Mouse (Mus musculus) kidney, adult 9 months (tissue): ENCODE data around the gene Dock6.

Experiments used
- DNase-seq: peaks from one replicate; pipeline ENCODE4 v3.0.0; 2022

Dock6 gene

GRCm38 (mm10) chr9:21846755-21847341 is 5.6 kb downstream of the Dock6 start:
- DNase-seq, result peak; percentile 78

DNA sequence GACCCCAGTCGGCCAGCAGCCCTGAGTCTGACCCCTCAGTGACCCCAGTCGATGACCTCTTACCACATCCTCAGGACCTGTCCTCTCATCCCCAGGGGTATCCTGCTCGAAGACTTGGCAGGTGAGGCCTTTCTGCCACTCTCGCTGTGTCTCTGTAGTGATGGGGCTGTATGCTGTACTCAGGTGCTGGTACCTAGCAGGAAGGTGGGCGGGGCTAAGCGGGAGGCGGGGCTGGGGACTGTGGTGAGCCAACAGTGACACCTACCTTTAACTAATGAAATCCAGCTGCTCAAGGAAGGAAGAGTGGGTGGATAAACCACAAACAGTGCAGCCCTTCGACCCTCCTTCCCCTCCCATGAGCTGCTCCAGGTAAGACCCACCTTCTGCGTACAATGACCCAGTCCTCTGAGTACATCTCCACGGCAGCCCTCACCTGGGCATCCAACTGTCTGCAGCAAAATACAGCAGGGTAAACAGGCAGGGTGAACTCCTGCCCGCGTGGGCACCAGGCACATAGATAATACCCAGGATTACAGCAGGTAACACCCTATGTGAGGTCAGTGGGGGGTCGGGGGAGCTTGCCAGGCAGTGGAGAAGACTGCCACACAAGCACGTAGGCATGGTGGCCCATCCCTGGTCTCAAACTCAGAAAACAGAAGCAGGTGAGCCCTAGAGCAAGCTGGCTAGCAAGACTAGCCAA is 6.9 kb downstream of the Dock6 start:
- DNase-seq, result no peak

GRCm38 (mm10) chr9:21843086-21843485 is 9.3 kb downstream of the Dock6 start:
- DNase-seq, result no peak

DNA sequence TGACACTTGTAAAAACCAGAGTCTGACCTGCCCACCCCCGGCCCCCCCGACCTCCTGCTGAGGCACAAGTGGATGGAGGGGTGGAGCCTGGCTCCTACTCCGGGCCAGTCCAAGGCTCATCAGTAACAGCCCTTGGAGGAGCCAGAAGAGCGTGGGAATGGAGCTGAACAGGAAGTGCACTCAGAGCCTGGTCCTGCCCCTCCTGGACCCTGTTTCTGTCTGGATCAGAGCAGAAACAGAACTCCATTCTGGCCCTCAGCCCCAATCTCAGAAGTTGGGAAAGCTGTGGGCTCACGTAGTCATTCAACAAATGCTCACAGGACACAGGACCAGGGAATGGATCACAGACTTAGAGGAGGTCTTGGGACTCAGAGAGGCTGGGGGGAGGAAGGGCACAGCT is 10.0 kb downstream of the Dock6 start:
- DNase-seq, result peak; percentile 51

DNA sequence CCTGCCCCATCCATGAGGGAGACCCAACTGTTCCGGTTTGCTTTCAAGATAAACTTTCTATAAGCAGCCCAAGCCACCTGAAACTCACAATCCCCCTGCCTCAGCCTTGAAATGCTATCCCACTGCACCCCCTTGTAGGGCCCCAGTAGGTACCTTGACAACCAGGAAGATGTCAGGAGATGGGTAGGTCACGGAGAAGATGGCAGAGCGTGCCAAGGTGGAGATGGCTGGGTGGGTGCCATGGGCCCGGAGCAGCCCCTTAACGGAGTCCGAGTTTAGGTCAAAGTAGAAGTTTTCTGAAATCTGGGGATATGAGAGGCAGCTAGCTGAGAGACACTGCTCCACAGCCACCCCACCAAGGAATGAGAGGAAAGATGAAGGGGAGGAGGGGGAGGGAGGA is 11.1 kb downstream of the Dock6 start:
- DNase-seq, result no peak

- DNase-seq, result peak; percentile 70
Measured at GRCm38 (mm10) chr9:21840115-21840787, 12.2 kb downstream of the Dock6 start.

DNA sequence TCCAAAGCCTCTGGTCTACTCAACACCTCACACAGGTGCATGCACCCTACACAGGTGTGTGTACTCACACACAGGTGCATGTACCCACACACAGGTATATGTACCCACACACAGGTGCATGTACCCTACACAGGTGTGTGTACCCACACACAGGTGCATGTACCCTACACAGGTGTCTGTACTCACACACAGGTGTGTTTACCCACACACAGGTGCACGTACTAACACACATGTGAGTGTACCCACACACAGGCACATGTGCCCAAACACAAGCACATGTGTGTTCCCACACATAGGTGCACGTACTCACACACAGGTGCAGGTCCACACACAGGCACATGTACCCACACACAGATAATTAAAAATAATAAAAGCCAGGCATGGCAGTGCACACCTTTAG is 14.7 kb downstream of the Dock6 start:
- no peak for DNase-seq

DNA sequence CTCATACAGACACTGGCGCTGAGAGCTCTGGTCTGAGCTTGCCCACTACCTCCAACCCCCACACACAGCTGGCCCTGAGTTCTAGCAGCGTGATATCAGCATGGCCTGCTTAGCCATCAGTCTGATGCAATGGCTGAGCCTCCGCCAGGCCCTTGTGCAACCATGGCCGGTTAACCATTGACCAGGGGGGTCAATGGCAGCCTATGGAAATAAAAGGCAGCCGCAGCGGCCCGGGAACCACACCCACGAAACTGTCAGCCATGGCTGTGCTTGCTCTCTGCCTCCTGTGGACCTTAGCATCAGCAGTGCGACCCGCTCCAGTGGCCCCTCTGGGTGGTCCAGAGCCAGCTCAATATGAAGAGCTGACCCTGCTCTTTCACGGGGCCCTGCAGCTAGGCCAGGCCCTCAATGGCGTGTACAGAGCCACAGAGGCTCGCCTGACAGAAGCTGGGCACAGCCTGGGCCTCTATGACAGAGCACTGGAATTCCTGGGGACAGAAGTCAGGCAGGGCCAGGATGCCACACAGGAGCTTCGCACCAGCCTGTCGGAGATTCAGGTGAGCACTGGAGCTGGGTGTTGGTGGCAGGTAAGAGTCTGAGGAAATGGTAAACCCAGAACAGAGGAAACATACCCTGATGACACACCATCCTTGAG is 17.1 kb downstream of the Dock6 start, which contains the start of gene Angptl8:
Angptl8 (plus strand) TSS at position 253 of the 655 bp plus-strand sequence.
- peak; percentile 75 for DNase-seq

DNA sequence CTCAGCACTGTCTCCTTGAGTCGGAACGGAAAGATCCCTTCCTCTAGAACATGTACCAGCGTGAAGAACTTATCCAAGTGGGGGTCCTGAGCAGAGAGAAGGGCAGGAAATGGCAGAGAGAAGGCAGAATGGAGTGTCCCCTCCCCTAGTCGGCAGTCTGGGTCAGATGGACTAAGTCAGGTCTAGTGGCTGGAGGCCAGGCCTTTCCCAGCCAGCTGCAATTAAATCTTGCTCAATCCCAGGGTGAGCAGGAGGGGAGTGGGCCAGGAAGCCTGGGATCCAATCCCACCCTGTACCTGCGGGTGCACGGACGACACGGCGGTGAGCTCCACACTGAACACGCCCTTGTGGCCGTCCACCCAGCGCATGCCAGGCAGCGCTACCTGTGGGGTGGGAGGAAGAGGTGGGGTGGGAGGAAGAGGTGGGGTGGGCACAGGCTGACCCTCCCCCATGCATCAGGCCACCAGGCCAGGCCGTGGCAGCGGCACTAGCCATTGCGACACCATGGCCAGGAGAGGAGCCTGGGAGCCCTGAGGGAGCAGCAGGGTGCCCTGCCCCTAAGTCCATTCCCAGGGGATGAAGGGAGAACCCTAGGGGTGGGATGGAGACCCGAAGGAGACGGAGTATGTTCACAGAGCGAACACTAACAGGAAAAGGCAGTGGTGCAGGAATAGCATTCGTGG is 20.7 kb downstream of the Dock6 start:
- DNase-seq, result no peak

DNA sequence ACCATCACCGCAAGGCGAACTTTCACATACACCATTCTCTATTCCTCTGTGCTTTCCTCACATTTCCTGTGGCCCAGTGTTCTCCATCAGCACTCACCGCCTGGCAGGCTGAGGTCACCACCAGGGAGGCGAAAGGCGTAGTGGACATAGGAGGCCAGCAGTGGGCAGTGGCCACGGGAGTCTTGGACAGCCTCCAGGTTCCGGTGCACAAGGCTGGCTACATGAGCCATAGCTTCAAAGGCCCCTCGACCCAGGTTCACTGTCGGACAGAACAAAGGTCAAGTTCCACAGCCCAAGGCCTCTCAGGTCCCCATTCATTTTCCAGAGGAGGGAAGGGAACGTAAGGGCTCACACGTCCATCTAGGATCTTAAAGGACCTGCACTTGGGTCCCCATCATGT is 21.5 kb downstream of the Dock6 start:
- DNase-seq, result peak; percentile 70

- DNase-seq, result no peak
Measured at GRCm38 (mm10) chr9:21830461-21830850, 22.0 kb downstream of the Dock6 start.

GRCm38 (mm10) chr9:21829834-21830460 is 22.5 kb downstream of the Dock6 start:
- no peak for DNase-seq

GRCm38 (mm10) chr9:21824366-21824765 is 28.1 kb downstream of the Dock6 start:
- no peak for DNase-seq

GRCm38 (mm10) chr9:21823957-21824356 is 28.5 kb downstream of the Dock6 start:
- DNase-seq, result no peak

DNA sequence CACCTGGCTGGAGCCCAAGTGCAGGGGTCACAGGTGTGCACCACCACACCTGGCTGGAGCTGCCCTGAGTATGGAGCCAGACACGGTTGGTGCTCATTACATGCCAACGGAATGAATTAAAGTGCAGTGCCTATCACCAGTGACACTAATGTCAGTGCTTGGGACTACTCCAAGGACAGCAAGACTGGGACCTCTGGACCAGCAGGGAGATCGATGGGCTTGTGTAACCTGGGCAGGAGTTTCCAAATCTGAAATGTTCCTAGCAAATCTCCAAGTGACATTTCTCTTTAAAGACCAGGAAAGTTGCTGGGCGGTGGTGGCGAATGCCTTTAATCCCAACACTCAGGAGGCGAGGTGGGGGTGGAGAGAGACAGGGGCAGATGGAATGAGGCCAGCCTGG is 29.7 kb downstream of the Dock6 start:
- DNase-seq, result no peak

- no peak for DNase-seq
Measured at GRCm38 (mm10) chr9:21820183-21820582, 32.3 kb downstream of the Dock6 start.

DNA sequence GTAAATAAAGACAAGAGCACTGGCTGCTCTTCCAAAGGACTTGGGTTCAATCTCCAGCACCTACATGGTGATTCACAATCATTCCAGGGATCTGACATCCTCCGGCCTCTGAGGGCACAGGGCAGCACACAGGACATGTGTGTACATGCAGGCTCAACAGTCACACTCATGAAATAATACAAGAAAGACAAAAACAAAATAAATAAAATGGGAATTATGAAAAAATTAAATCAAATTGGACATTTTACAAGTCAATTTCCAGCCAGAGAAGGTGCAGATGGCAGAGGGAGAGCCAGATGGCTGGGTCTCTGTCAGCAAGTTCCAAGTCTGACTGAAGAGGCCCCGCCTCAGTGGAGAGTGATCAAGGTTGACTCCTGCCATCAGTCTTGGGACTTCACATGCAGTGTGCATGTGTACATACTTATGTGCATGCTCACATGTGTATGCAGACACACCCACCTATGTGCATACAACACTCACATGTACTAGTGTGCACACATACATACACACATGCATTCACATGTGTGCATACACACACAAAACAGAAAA is 33.2 kb downstream of the Dock6 start:
- DNase-seq, result no peak

DNA sequence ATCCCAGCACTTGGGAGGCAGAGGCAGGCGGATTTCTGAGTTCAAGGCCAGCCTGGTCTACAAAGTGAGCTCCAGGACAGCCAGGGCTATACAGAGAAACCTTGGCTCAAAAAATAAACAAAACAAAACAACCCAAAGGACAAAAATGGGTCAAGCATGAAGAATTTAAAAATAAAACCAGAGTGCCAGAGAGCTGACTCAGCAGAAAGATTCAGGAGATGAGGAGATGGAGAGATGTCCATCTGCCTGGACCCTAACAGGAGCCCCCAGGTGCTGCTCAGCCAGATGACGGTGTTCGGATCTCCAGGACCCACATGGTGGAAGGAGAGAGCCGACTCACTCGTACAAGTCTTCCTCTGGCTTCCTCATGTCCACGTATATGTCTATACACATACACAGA is 33.9 kb downstream of the Dock6 start:
- no peak for DNase-seq

- no peak for DNase-seq
Measured at GRCm38 (mm10) chr9:21818125-21818524, 34.3 kb downstream of the Dock6 start.

- DNase-seq, result no peak
Measured at GRCm38 (mm10) chr9:21816716-21817305, 35.6 kb downstream of the Dock6 start.

DNA sequence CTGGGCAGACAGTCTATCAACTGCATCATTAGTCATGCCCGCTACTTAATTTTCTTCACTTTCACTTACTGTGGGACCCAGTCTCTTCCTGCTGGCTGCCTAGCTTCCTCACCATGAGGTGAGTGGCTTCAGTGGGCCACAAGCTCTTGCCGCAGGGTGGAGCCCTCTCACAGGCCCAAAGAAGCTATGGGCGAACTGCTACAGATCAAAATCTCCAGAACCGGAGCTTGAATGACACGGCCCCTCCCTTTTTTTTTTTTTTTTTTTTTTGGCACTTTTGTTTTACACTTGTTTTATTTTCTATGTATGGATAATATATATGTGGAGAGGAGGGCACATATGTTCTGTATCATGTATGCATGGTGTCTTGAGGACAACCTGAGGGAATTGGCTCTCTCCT is 41.3 kb downstream of the Dock6 start:
- no peak for DNase-seq

DNA sequence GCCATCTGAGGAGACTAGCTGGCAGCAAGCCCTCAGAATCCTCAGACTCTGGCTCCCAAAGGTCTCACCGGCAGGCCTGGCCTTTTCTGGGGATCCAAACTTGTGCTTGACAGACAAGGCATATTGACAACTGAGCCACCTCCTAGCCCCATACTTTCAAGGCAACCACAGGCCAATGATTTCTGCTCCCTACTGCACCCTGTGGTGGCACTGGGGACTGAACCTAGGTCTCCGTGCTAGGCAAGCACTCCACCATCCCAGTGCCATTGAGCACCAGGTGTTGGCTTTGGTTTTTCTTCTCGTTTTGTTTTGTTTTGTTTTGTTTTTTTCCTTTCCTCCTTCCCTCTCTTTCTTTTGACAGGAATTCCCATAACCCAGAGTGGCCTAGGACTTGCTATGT is 43.9 kb downstream of the Dock6 start:
- DNase-seq, result no peak
